Mouse (Mus musculus) mouse trophoblast stem cell (cell line): Measurements from ENCODE around the gene Jak1.

Experiments used
- in situ Hi-C, 2 experiments: fragments of 300-500 bp; cut with MseI, MboI; formaldehyde crosslinking; loops; 2 replicates in 1 of 2; 3 replicates in 1 of 2; pipeline ENCODE4 v1.15.1; 2025

Gene Jak1

GRCm38 (mm10) chr4:101192241-101192976 lies 72.7 kb downstream of the Jak1 start:
- in situ Hi-C loops = no loop called here

- in situ Hi-C loops = no loop called here
Observed at GRCm38 (mm10) chr4:101187381-101187780, 77.7 kb downstream of the Jak1 start.

GRCm38 (mm10) chr4:101186591-101186990 lies 78.5 kb downstream of the Jak1 start:
- in situ Hi-C loops = no loop called here

- in situ Hi-C loops = no loop called here
Observed at GRCm38 (mm10) chr4:101185216-101185615, 79.9 kb downstream of the Jak1 start.

- in situ Hi-C loops = no loop called here
Observed at GRCm38 (mm10) chr4:101182603-101183011, 82.5 kb downstream of the Jak1 start.

GRCm38 (mm10) chr4:101180681-101181080 lies 84.4 kb downstream of the Jak1 start:
- in situ Hi-C loops = no loop called here

GRCm38 (mm10) chr4:101179836-101180235 lies 85.2 kb downstream of the Jak1 start:
- in situ Hi-C loops = no loop called here

- in situ Hi-C loops = no loop called here
Observed at GRCm38 (mm10) chr4:101179076-101179475, 86.0 kb downstream of the Jak1 start.

- in situ Hi-C loops = no loop called here
Observed at GRCm38 (mm10) chr4:101177796-101178195, 87.3 kb downstream of the Jak1 start.

- in situ Hi-C loops = no loop called here
Observed at GRCm38 (mm10) chr4:101176123-101176522, 89.0 kb downstream of the Jak1 start.

- in situ Hi-C loops = loop anchor here in 1 of 2 experiments (5.0 kb wide), 1 partner anchor 147 kb away; no protein-coding TSS in a partner anchor
Observed at GRCm38 (mm10) chr4:101174916-101175625, 90.0 kb downstream of the Jak1 start.

- in situ Hi-C loops = loop anchor here in 1 of 2 experiments (5.0 kb wide), 1 partner anchor 150 kb away; no protein-coding TSS in a partner anchor
Observed at GRCm38 (mm10) chr4:101172738-101173137, 92.3 kb downstream of the Jak1 start.

GRCm38 (mm10) chr4:101168189-101168778 lies 96.8 kb downstream of the Jak1 start:
- in situ Hi-C loops = loop anchor here in 1 of 2 experiments (10.0 kb wide), 1 partner anchor 157 kb away; no protein-coding TSS in a partner anchor

GRCm38 (mm10) chr4:101167777-101168176 lies 97.3 kb downstream of the Jak1 start:
- in situ Hi-C loops = loop anchor here in 1 of 2 experiments (10.0 kb wide), 1 partner anchor 157 kb away; no protein-coding TSS in a partner anchor

- in situ Hi-C loops = loop anchor here in 1 of 2 experiments (10.0 kb wide), 1 partner anchor 159 kb away; no protein-coding TSS in a partner anchor
Observed at GRCm38 (mm10) chr4:101165776-101166175, 99.3 kb downstream of the Jak1 start.

- in situ Hi-C loops = loop anchor here in 1 of 2 experiments (10.0 kb wide), 1 partner anchor 160 kb away; no protein-coding TSS in a partner anchor
Observed at GRCm38 (mm10) chr4:101164673-101165072, 100.4 kb downstream of the Jak1 start.

GRCm38 (mm10) chr4:101164189-101164588 lies 100.9 kb downstream of the Jak1 start:
- in situ Hi-C loops = loop anchor here in 1 of 2 experiments (10.0 kb wide), 1 partner anchor 161 kb away; no protein-coding TSS in a partner anchor

- in situ Hi-C loops = loop anchor here in 1 of 2 experiments (10.0 kb wide), 1 partner anchor 164 kb away; no protein-coding TSS in a partner anchor
Observed at GRCm38 (mm10) chr4:101160821-101161220, 104.3 kb downstream of the Jak1 start.

- in situ Hi-C loops = no loop called here
Observed at GRCm38 (mm10) chr4:101159191-101159764, 105.8 kb downstream of the Jak1 start.

- in situ Hi-C loops = no loop called here
Observed at GRCm38 (mm10) chr4:101158282-101158681, 106.8 kb downstream of the Jak1 start.

- in situ Hi-C loops = no loop called here
Observed at GRCm38 (mm10) chr4:101157476-101157875, 107.6 kb downstream of the Jak1 start.
